Mouse (Mus musculus) embryonic facial prominence, embryonic 11.5 days (tissue): Measurements from ENCODE around the gene Vmn2r73. TPM values are rescaled to one million over a fixed set of nuclear protein-coding genes. Genes with fewer than 3 reads are reported as not detected.
"Not testable (repeated sequence)": the region's sequence is repeated elsewhere in the genome, so short reads cannot be mapped to it uniquely, and the experiment has no call there.

ENCODE experiments used
- ATAC-seq: fragments of 200-750 bp; cut with Nextera tagmentation; replicated peaks from 2 replicates; pipeline ENCODE4 v1.8.0; 2017; ENCODE audit warnings: low read depth; ENCODE audit not compliant: insufficient number of reproducible peaks, low FRiP score, low TSS enrichment
- DNase-seq: peaks from one replicate; pipeline ENCODE4 v3.0.0-alpha.2; 2015; ENCODE audit warnings: low spot score
- H3K27ac ChIP-seq: fragments of 300-500 bp; sonication (generic); replicated peaks from 2 replicates; pipeline ENCODE4 v1.5.1; 2014; ENCODE audit warnings: mild to moderate bottlenecking, low read depth, low read length, control low read depth
- H3K27me3 ChIP-seq: fragments of 300-500 bp; sonication (generic); 2 replicates; pipeline ENCODE4 v1.6.1; 2014; ENCODE audit warnings: mild to moderate bottlenecking, low read length, moderate library complexity, mixed read lengths; ENCODE audit not compliant: control insufficient read depth, insufficient read depth
- H3K36me3 ChIP-seq: fragments of 300-500 bp; sonication (generic); replicated peaks from 2 replicates; pipeline ENCODE4 v1.6.1; 2014; ENCODE audit warnings: low read depth, mild to moderate bottlenecking, low read length, moderate library complexity, mixed read lengths; ENCODE audit not compliant: control insufficient read depth, insufficient read depth
- H3K4me1 ChIP-seq: fragments of 300-500 bp; sonication (generic); 2 replicates; pipeline ENCODE4 v1.6.1; 2014; ENCODE audit warnings: low read length, mixed read lengths; ENCODE audit not compliant: control insufficient read depth, insufficient read depth
- H3K4me2 ChIP-seq: fragments of 300-500 bp; sonication (generic); 2 replicates; pipeline ENCODE4 v1.6.1; 2014; ENCODE audit warnings: low read depth, mild to moderate bottlenecking, control low read depth, low read length, moderate library complexity
- H3K4me3 ChIP-seq: fragments of 300-500 bp; sonication (generic); 2 replicates; pipeline ENCODE4 v1.5.1; 2014; ENCODE audit warnings: low read depth, low read length, control low read depth
- H3K9ac ChIP-seq: fragments of 300-500 bp; sonication (generic); replicated peaks from 2 replicates; pipeline ENCODE4 v1.6.1; 2014; ENCODE audit warnings: mild to moderate bottlenecking, control low read depth, low read length
- H3K9me3 ChIP-seq: fragments of 300-500 bp; sonication (generic); replicated peaks from 2 replicates; pipeline ENCODE4 v1.6.1; 2016; ENCODE audit warnings: mild to moderate bottlenecking, low read length, inconsistent platforms, mixed read lengths; ENCODE audit not compliant: control insufficient read depth
- WGBS: fragments of 180-500 bp; shearing (Covaris S2); extraction: QIAGEN DNeasy Blood & Tissue Kit; methylation state at CpG from one replicate; pipeline ENCODE4 v1.1.7; 2014; 5-methylcytosine and 5-hydroxymethylcytosine counted together
- polyA plus RNA-seq: library from polyadenylated mRNA; unstranded; fragments of >200 nt; fragmentation: Nextera tagmentation; extraction: Ambion mirVana; gene quantifications from 2 replicates; pipeline ENCODE4 v1.2.1, GENCODE M21; 2014

The Vmn2r73 gene
- polyA plus RNA-seq: not detected in 2 replicates

DNA sequence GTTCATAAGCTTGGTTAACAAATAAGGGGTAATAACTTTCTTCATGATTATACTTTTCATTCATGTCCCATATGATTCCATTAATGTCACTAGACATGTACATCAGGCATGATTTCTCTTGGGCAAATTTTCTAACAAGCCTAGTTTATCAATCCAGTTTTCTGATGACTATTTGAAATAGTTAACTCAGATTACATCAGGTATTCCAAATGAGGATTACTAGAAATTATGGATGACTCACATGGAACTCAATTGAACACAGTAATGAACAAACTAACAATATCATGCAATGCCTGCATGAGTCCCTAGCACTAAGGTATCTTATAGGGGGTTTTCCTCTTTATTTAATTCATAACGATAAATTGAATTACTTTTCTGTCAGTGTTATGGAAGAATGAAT is at the start of gene Vmn2r73:
Vmn2r73 (minus strand) TSS at position 101 of the 400 bp plus-strand sequence.
- no peak within 1 kb of the TSS for H3K4me3 ChIP-seq
- ATAC-seq (no peak), DNase-seq (no peak)
- WGBS: 83% methylated on average over 1 of the region's 1 CpGs
- H3K27ac ChIP-seq: no peak within 1 kb of the TSS
- no peak within 1 kb of the TSS for H3K9ac ChIP-seq
- no peak within 1 kb of the TSS for H3K4me2 ChIP-seq
- no peaks in the 10 kb centered on the region for H3K4me1 ChIP-seq
- H3K36me3 ChIP-seq: no peaks in the 10 kb centered on the region
- no peaks in the 10 kb centered on the region for H3K9me3 ChIP-seq
- no peaks in the 10 kb centered on the region for H3K27me3 ChIP-seq

GRCm38 (mm10) chr7:85840090-85840948 is 35.7 kb downstream of the Vmn2r73 start:
- ATAC-seq (peak; percentile 80; the same call in 1 of the 2 replicates), DNase-seq (peak; percentile 41)
- Histone ChIP-seq H3K4me2 (no peak overlapping the region), H3K36me3 (no peaks in the 10 kb centered on the region), H3K4me3 (no peak overlapping the region), H3K27ac (no peak overlapping the region), H3K9me3 (no peaks in the 10 kb centered on the region), H3K4me1 (no peaks in the 10 kb centered on the region), H3K27me3 (no peaks in the 10 kb centered on the region), H3K9ac (no peak overlapping the region)
- 19% methylated on average over 2 of the region's 2 CpGs for WGBS

GRCm38 (mm10) chr7:85818092-85818491 is 58.0 kb downstream of the Vmn2r73 start:
- H3K36me3 ChIP-seq, H3K27me3 ChIP-seq, ATAC-seq, H3K9ac ChIP-seq, H3K4me1 ChIP-seq, H3K27ac ChIP-seq, H3K4me3 ChIP-seq, H3K4me2 ChIP-seq, H3K9me3 ChIP-seq: not testable (repeated sequence)
- peak; percentile 46 for DNase-seq
- WGBS: 12% methylated on average over 6 of the region's 6 CpGs

Other genes starting within 250 kb of the Vmn2r73 start
- gene Vmn2r72, start 121.2 kb downstream of the Vmn2r73 start, polyA plus RNA-seq: not detected in 2 replicates
- not detected in 2 replicates for gene Vmn2r74, start 85.4 kb upstream of the Vmn2r73 start, polyA plus RNA-seq